In the genomic region with DNA sequence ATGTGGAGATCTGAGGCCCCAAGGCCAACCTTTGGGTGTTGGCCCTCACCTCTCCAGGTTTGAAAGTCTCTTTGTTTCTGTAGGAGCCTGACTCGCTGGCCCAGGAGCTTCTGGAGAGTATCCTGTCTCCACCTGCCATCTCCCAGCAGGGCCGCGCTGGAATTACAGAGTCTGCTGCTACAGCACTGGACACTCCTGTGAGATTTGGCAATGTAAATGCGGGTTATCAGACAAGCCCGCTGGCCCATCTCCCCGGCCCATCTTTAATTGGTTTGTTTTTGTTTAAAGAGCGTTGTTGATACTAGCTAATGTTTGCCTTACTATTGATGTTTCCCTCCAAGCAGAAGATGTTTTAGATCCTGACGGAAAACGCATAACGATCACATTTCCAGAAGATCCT, we compare ENCODE assay signal across 18 mouse cellular contexts.
"Had no signal": no experiment of that assay in that cellular context is flagged by ENCODE, and none has a peak within 500 bp of the region (broad histone marks: within the 10 kb centered on the region; RNA-seq: fewer than 3 reads in every experiment).

No protein-coding gene starts in this region.

- H3K9ac ChIP-seq: midbrain, embryonic 12.5 days; neural tube, embryonic 13.5 days; neural tube, embryonic 15.5 days had no signal

- H3K27ac ChIP-seq: midbrain, embryonic 10.5 days; midbrain, embryonic 12.5 days; neural tube, embryonic 13.5 days; neural tube, embryonic 15.5 days had no signal

- DNase-seq: lung, adult 2 months; lung, postnatal 10 days; lung, postnatal 4 days; midbrain, embryonic 14.5 days; retina, postnatal 1 day; right cerebral cortex, adult 18-20 months; right cerebral cortex, postnatal 25 days; right cerebral cortex, postnatal 4 days; spleen, adult 18-20 months; thymus, adult 18-20 months; thymus, postnatal 14 days; thymus, postnatal 36 days had no signal

- H3K36me3 ChIP-seq: neural tube, embryonic 15.5 days had no signal

- H3K4me3 ChIP-seq: midbrain, embryonic 10.5 days; midbrain, embryonic 12.5 days; myocyte; neural tube, embryonic 13.5 days; neural tube, embryonic 15.5 days had no signal

- ATAC-seq: midbrain, embryonic 16.5 days had no signal

- H3K4me2 ChIP-seq: midbrain, embryonic 12.5 days; neural tube, embryonic 13.5 days; neural tube, embryonic 15.5 days had no signal

- H3K27me3 ChIP-seq: midbrain, embryonic 12.5 days; neural tube, embryonic 13.5 days; neural tube, embryonic 15.5 days had no signal

- H3K9me3 ChIP-seq: midbrain, embryonic 10.5 days; midbrain, embryonic 12.5 days; neural tube, embryonic 13.5 days; neural tube, embryonic 15.5 days had no signal
